In genomic region chr3:158387413-158388075, GRCm38 (mm10) we compare ENCODE assay signal across 24 mouse cellular contexts.
"Had no signal": no experiment of that assay in that cellular context is flagged by ENCODE, and none has a peak within 500 bp of the region (broad histone marks: within the 10 kb centered on the region; RNA-seq: fewer than 3 reads in every experiment).

No protein-coding gene starts in this region.

- H3K27me3 ChIP-seq: heart, embryonic 12.5 days; hindbrain, embryonic 12.5 days; limb, embryonic 12.5 days had no signal

- H3K4me3 ChIP-seq: gastrocnemius, adult 2 months; heart, embryonic 10.5 days; heart, embryonic 12.5 days; hindbrain, embryonic 10.5 days; hindbrain, embryonic 12.5 days; left cerebral cortex, adult 2 months; limb, embryonic 10.5 days; limb, embryonic 12.5 days had no signal

- H3K4me2 ChIP-seq: heart, embryonic 12.5 days; hindbrain, embryonic 12.5 days; hindbrain, embryonic 14.5 days; limb, embryonic 12.5 days; liver, embryonic 11.5 days had no signal

- H3K9ac ChIP-seq: heart, embryonic 12.5 days; hindbrain, embryonic 12.5 days; hindbrain, embryonic 14.5 days; limb, embryonic 12.5 days had no signal

- ATAC-seq: hindbrain, embryonic 16.5 days; inflammation-experienced regulatory T-cells, adult 6 months had no signal

- DNase-seq: gastrocnemius, adult 2 months; gastrocnemius, postnatal 10 days; gastrocnemius, postnatal 25 days; heart, adult 18-20 months; heart, postnatal 10 days; heart, postnatal 4 days; kidney, adult 18-20 months; kidney, adult 8-10 months; kidney, postnatal 10 days; kidney, postnatal 25 days; kidney, postnatal 4 days; layer of hippocampus, adult 9-11 months; liver had no signal

- H3K9me3 ChIP-seq: heart, embryonic 10.5 days; heart, embryonic 12.5 days; hindbrain, embryonic 10.5 days; hindbrain, embryonic 12.5 days; limb, embryonic 10.5 days; limb, embryonic 12.5 days had no signal

- H3K36me3 ChIP-seq: heart, embryonic 10.5 days; heart, embryonic 12.5 days; hindbrain, embryonic 10.5 days; hindbrain, embryonic 12.5 days; limb, embryonic 10.5 days; limb, embryonic 12.5 days had no signal

- H3K4me1 ChIP-seq: heart, embryonic 10.5 days; heart, embryonic 12.5 days; hindbrain, embryonic 10.5 days; hindbrain, embryonic 12.5 days; limb, embryonic 10.5 days; limb, embryonic 12.5 days had no signal

- H3K27ac ChIP-seq: gastrocnemius, adult 2 months; heart, embryonic 10.5 days; hindbrain, embryonic 10.5 days; hindbrain, embryonic 12.5 days; hindbrain, embryonic 14.5 days; left cerebral cortex, adult 2 months; limb, embryonic 10.5 days; limb, embryonic 12.5 days had no signal
